Mouse (Mus musculus): ENCODE results near the gene Sh3rf1. TPM values are rescaled to one million over a fixed set of nuclear protein-coding genes. Genes with fewer than 3 reads are reported as not detected.
"Not testable (repeated sequence)": the region's sequence is repeated elsewhere in the genome, so short reads cannot be mapped to it uniquely, and the experiment has no call there.

The Sh3rf1 gene
- total RNA-seq, 2 experiments from 2014 or later, result 8.0 to 8.8 TPM

- intact Hi-C loops (cut with DNase I), result no loop called here
- peak; percentile 42 to 43 for DNase-seq
These were observed 167.4 kb downstream of the Sh3rf1 start for GRCm38 (mm10) chr8:61391058-61391434.

- intact Hi-C loops (cut with DNase I), result no loop called here
- no peak for DNase-seq
These were observed 173.5 kb downstream of the Sh3rf1 start for GRCm38 (mm10) chr8:61397139-61397538.

- intact Hi-C loops (cut with DNase I), result no loop called here
- DNase-seq, result peak in 1 of 2 experiments; percentile 31
These were observed 174.1 kb downstream of the Sh3rf1 start for GRCm38 (mm10) chr8:61397755-61398154.

- intact Hi-C loops (cut with DNase I), result no loop called here
These were observed 179.2 kb downstream of the Sh3rf1 start for GRCm38 (mm10) chr8:61402861-61403260.

GRCm38 (mm10) chr8:61403266-61404177, 179.8 kb downstream of the Sh3rf1 start:
- intact Hi-C loops (cut with DNase I), result no loop called here
- DNase-seq, result no peak

More at GRCm38 (mm10) chr8:61402861-61403260, 179.2 kb downstream of the Sh3rf1 start:
- DNase-seq, result no peak

- DNase-seq, result no peak
- intact Hi-C loops (cut with DNase I), result no loop called here
These were observed 180.5 kb downstream of the Sh3rf1 start for GRCm38 (mm10) chr8:61404178-61404560.

- DNase-seq, result no peak
- intact Hi-C loops (cut with DNase I), result no loop called here
These were observed 185.4 kb downstream of the Sh3rf1 start for GRCm38 (mm10) chr8:61409081-61409480.

GRCm38 (mm10) chr8:61409712-61410111, 186.0 kb downstream of the Sh3rf1 start:
- DNase-seq; intact Hi-C loops (cut with DNase I): not testable (repeated sequence)

GRCm38 (mm10) chr8:61419521-61419920, 195.8 kb downstream of the Sh3rf1 start:
- no peak for DNase-seq
- intact Hi-C loops (cut with DNase I), result no loop called here

GRCm38 (mm10) chr8:61420166-61420565, 196.5 kb downstream of the Sh3rf1 start:
- intact Hi-C loops (cut with DNase I), result no loop called here
- DNase-seq, result no peak

GRCm38 (mm10) chr8:61421606-61422005, 197.9 kb downstream of the Sh3rf1 start:
- no peak for DNase-seq
- intact Hi-C loops (cut with DNase I), result no loop called here

GRCm38 (mm10) chr8:61425125-61425524, 201.5 kb downstream of the Sh3rf1 start:
- intact Hi-C loops (cut with DNase I), result no loop called here

GRCm38 (mm10) chr8:61426072-61426471, 202.4 kb downstream of the Sh3rf1 start:
- DNase-seq, result no peak
- intact Hi-C loops (cut with DNase I), result no loop called here

More at GRCm38 (mm10) chr8:61425125-61425524, 201.5 kb downstream of the Sh3rf1 start:
- no peak for DNase-seq

GRCm38 (mm10) chr8:61426671-61427070, 203.0 kb downstream of the Sh3rf1 start:
- DNase-seq, result no peak
- intact Hi-C loops (cut with DNase I), result no loop called here

- intact Hi-C loops (cut with DNase I), result no loop called here
- no peak for DNase-seq
These were observed 204.4 kb downstream of the Sh3rf1 start for GRCm38 (mm10) chr8:61427916-61428681.

GRCm38 (mm10) chr8:61428821-61429482, 205.3 kb downstream of the Sh3rf1 start:
- intact Hi-C loops (cut with DNase I), result no loop called here
- no peak for DNase-seq

- intact Hi-C loops (cut with DNase I), result no loop called here
These were observed 211.8 kb downstream of the Sh3rf1 start for GRCm38 (mm10) chr8:61435481-61435880.

GRCm38 (mm10) chr8:61436147-61436546, 212.5 kb downstream of the Sh3rf1 start:
- DNase-seq, result no peak
- intact Hi-C loops (cut with DNase I), result no loop called here

More at GRCm38 (mm10) chr8:61435481-61435880, 211.8 kb downstream of the Sh3rf1 start:
- DNase-seq, result no peak

GRCm38 (mm10) chr8:61436586-61437304, 213.1 kb downstream of the Sh3rf1 start:
- no peak for DNase-seq
- intact Hi-C loops (cut with DNase I), result no loop called here

- intact Hi-C loops (cut with DNase I), result no loop called here
- no peak for DNase-seq
These were observed 213.6 kb downstream of the Sh3rf1 start for GRCm38 (mm10) chr8:61437305-61437605.

All from heart, postnatal 14 days (tissue).